Mouse (Mus musculus): Measurements from ENCODE around the gene Slc12a3. TPM values are rescaled to one million over a fixed set of nuclear protein-coding genes. Genes with fewer than 3 reads are reported as not detected.

Slc12a3 gene
- total and polyA plus RNA-seq, 3 experiments, result 0.17 TPM; not detected in 2

- Histone ChIP-seq H3K9me3 (replicated peaks; ENCODE audit: low read length) (no peaks in the 10 kb centered on the region), H3K27ac (ENCODE audit: insufficient read depth, low read depth) (no peak overlapping the region), H3K9ac (ENCODE audit: insufficient read depth, low read depth) (no peak overlapping the region), H3K27me3 (replicated peaks) (no peaks in the 10 kb centered on the region), H3K36me3 (replicated peaks in 1 of 2; ENCODE audit: control insufficient read depth in 1 of 2, insufficient read depth in 1 of 2, low read length in 1 of 2) (peaks cover 69 to 93% of the 10 kb centered on the region in 2 experiments), H3K4me3 (replicated peaks in 1 of 3; ENCODE audit: low read depth in 2 of 3, low read length in 2 of 3, poor library complexity in 1 of 3) (no peak overlapping the region), H3K79me2 (replicated peaks; ENCODE audit: control insufficient read depth, extremely low read depth, insufficient read depth, poor library complexity, severe bottlenecking) (peaks cover 6% of the 10 kb centered on the region; the same call in 1 of the 2 replicates), H3K4me1 (ENCODE audit: control insufficient read depth in 1 of 2, insufficient read depth in 2 of 2) (peaks cover 0 to 44% of the 10 kb centered on the region in 2 experiments; a peak in 2 of 4 replicates), H3K4me2 (ENCODE audit: insufficient read depth, low read depth, poor library complexity, severe bottlenecking) (no peak overlapping the region)
- in situ Hi-C loops (cut with MboI; ENCODE audit: low pct_ligation_motif_present, low pct_unique_long_range_greater_than_20kb, low sequenced_read_pairs), result no loop called here
- no peak for TF ChIP-seq USF1 (IDR thresholded peaks at IDR 0.05; ENCODE audit: low read depth, low read length)
- TF ChIP-seq KAT2A (IDR thresholded peaks at IDR 0.05; ENCODE audit: insufficient replicate concordance, low read length), result no peak
- no peak; the same call in 1 of the 2 replicates for TF ChIP-seq NELFE (IDR thresholded peaks at IDR 0.05; ENCODE audit: low read depth, low read length)
- TF ChIP-seq JUND (conservative IDR thresholded peaks at IDR 0.05; ENCODE audit: low read depth, low read length), result no peak
- no peak for TF ChIP-seq UBTF (IDR thresholded peaks at IDR 0.05; ENCODE audit: low read depth, low read length)
- no peak for TF ChIP-seq USF2 (conservative IDR thresholded peaks at IDR 0.05; ENCODE audit: low read depth, low read length)
- peak; percentile 43; the same call in 1 of the 2 replicates for TF ChIP-seq IRF4 (IDR thresholded peaks at IDR 0.05; ENCODE audit: low read depth, low read length)
- no peak for TF ChIP-seq CHD1 (IDR thresholded peaks at IDR 0.05; ENCODE audit: low read depth, low read length)
- peak; percentile 95 for TF ChIP-seq SMC3 (IDR thresholded peaks at IDR 0.05; ENCODE audit: low read depth, low read length)
- no peak for TF ChIP-seq ETS1 (conservative IDR thresholded peaks at IDR 0.05; ENCODE audit: low read depth, low read length)
- no peak for TF ChIP-seq PAX5 (IDR thresholded peaks at IDR 0.05; ENCODE audit: low read length)
- TF ChIP-seq MEF2A (IDR thresholded peaks at IDR 0.05; ENCODE audit: borderline replicate concordance, low read depth, low read length), result no peak
- TF ChIP-seq E2F4 (IDR thresholded peaks at IDR 0.05; ENCODE audit: insufficient replicate concordance, low read depth, low read length), result no peak
- no peak for TF ChIP-seq POLR2A (IDR thresholded peaks at IDR 0.05; ENCODE audit: low read depth, low read length)
- TF ChIP-seq MXI1 (IDR thresholded peaks at IDR 0.05; ENCODE audit: low read depth, low read length), result no peak
- no peak for TF ChIP-seq SIN3A (IDR thresholded peaks at IDR 0.05; ENCODE audit: low read length)
- no peak for TF ChIP-seq CHD2 (IDR thresholded peaks at IDR 0.05; ENCODE audit: low read length)
- no peak for TF ChIP-seq NRF1 (IDR thresholded peaks at IDR 0.05; ENCODE audit: low read depth, low read length)
- TF ChIP-seq RAD21 (IDR thresholded peaks at IDR 0.05; ENCODE audit: low read depth, low read length), result peak; percentile 69
- TF ChIP-seq HCFC1 (IDR thresholded peaks at IDR 0.05; ENCODE audit: low read depth, low read length), result no peak
- no peak for TF ChIP-seq BHLHE40 (IDR thresholded peaks at IDR 0.05; ENCODE audit: low read depth, low read length)
- peak; percentile 68 for TF ChIP-seq ZC3H11A (IDR thresholded peaks at IDR 0.05; ENCODE audit: low read depth, low read length)
- no peak for TF ChIP-seq GABPA (IDR thresholded peaks at IDR 0.05; ENCODE audit: insufficient replicate concordance, low read depth, low read length)
- no peak; the same call in 1 of the 2 replicates for TF ChIP-seq MAX (IDR thresholded peaks at IDR 0.05; ENCODE audit: low read length)
- no peak for TF ChIP-seq JUN (IDR thresholded peaks at IDR 0.05; ENCODE audit: insufficient read depth, low read depth, low read length)
- no peak for TF ChIP-seq EP300 (IDR thresholded peaks at IDR 0.05; ENCODE audit: low read length)
- no peak for TF ChIP-seq MAFK (IDR thresholded peaks at IDR 0.05; ENCODE audit: insufficient replicate concordance, low read length)
- no peak for TF ChIP-seq RCOR1 (conservative IDR thresholded peaks at IDR 0.05; ENCODE audit: low read depth, low read length)
- TF ChIP-seq ZNF384 (IDR thresholded peaks at IDR 0.05; ENCODE audit: low read depth, low read length), result no peak
- no peak for TF ChIP-seq TCF12 (IDR thresholded peaks at IDR 0.05; ENCODE audit: low read depth, low read length)
- no peak for TF ChIP-seq TBP (conservative IDR thresholded peaks at IDR 0.05; ENCODE audit: low read depth, low read length)
- TF ChIP-seq CTCF (conservative IDR thresholded peaks at IDR 0.05 in 1 of 2, IDR thresholded peaks at IDR 0.05 in 1 of 2; ENCODE audit: low read depth in 2 of 2, low read length in 2 of 2), result peak; percentile 7 to 90; a peak in 2 of 4 replicates
- no peak for TF ChIP-seq ZKSCAN1 (IDR thresholded peaks at IDR 0.05; ENCODE audit: borderline replicate concordance, low read depth, low read length)
- TF ChIP-seq POLR2AphosphoS2 (IDR thresholded peaks at IDR 0.05; ENCODE audit: low read depth, low read length), result no peak; the same call in 1 of the 2 replicates
- no peak for TF ChIP-seq ELF1 (IDR thresholded peaks at IDR 0.05; ENCODE audit: low read depth, low read length)
- no peak for TF ChIP-seq MAZ (IDR thresholded peaks at IDR 0.05; ENCODE audit: low read depth, low read length)
- no peak for TF ChIP-seq MYC (IDR thresholded peaks at IDR 0.05; ENCODE audit: low read depth, low read length)
- no peak for TF ChIP-seq ZMIZ1 (IDR thresholded peaks at IDR 0.05; ENCODE audit: low read depth, low read length)
- dilution Hi-C loops (cut with MboI; ENCODE audit: extremely low pct_ligation_motif_present, extremely low pct_unique_long_range_greater_than_20kb, low sequenced_read_pairs), result no loop called here
- peak; percentile 58 for DNase-seq (ENCODE audit: extremely low read depth)
These were observed 68.1 kb downstream of the Slc12a3 start for GRCm38 (mm10) chr8:94396964-94397657.

All from CH12.LX (cell line).